Mouse (Mus musculus): ENCODE results near the gene Arvcf. TPM values are rescaled to one million over a fixed set of nuclear protein-coding genes. Genes with fewer than 3 reads are reported as not detected.

Arvcf gene
- polyA plus RNA-seq, 1 experiment: 34.7 TPM

DNA sequence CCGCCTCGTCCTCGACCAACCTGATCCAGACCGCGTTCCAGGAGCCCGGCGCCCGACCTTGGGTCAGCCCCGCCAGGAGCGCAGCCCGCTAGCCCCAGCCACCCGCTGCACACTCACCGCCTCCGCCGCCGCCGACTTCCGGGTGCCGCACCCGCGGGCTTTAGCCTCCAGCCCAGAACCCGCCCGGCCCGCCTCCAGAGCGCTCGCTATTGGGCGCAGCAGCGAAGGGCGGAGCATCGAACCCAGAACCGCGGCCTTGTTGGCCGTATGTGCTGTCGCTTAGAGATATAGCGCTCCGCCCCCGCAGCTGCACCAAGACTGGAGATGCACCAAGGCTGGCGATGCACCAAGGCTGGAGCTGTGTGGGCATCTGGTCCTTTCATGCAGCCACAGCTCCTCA is 4.2 kb upstream of the Arvcf start:
- peaks cover 28% of the 10 kb centered on the region for H3K4me1 ChIP-seq (ENCODE audit: control insufficient read depth, insufficient read depth, low read length)
- under 1% methylated on average over 38 of the region's 38 CpGs for WGBS

DNA sequence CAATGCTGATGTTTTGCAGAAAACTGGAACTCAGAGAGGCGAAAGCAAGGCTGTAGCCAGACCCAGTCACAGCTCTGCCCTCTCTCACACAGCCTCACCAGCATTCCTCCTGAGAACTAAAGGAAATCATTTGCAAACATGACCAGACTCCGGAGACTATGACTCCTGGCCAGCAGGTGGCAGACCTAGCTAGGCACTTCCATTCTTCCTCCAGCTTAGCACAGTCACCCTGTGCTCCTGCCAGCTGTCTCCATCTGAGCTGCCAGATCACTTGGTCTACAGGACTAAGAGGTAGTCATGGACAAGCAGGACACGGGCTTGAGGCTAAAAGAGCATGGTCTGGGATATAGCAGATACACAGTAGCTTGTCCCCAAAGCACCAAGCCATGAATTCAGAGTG is 2.7 kb upstream of the Arvcf start:
- peak; percentile 93 for DNase-seq
- H3K4me3 ChIP-seq (replicated peaks; ENCODE audit: insufficient read depth, low read depth, low read length): no peak overlapping the region
- H3K27me3 ChIP-seq (ENCODE audit: control insufficient read depth, insufficient read depth, low read length): no peaks in the 10 kb centered on the region
- no peak overlapping the region for H3K27ac ChIP-seq (ENCODE audit: insufficient read depth, low read length)
- WGBS: 4% methylated on average over 3 of the region's 3 CpGs
- no peak for TF ChIP-seq POLR2A (IDR thresholded peaks at IDR 0.05; ENCODE audit: borderline replicate concordance, insufficient read depth, low read length)
- TF ChIP-seq CTCF (IDR thresholded peaks at IDR 0.05; ENCODE audit: borderline replicate concordance, insufficient read depth, low read depth, low read length): peak; percentile 93
- H3K4me1 ChIP-seq (ENCODE audit: control insufficient read depth, insufficient read depth, low read length): peaks cover 32% of the 10 kb centered on the region

More for the DNA sequence above, 4.2 kb upstream of the Arvcf start:
- H3K4me3 ChIP-seq (replicated peaks; ENCODE audit: insufficient read depth, low read depth, low read length): peak overlapping the region; percentile 73
- H3K27ac ChIP-seq (ENCODE audit: insufficient read depth, low read length): peak overlapping the region; percentile 65
- H3K27me3 ChIP-seq (ENCODE audit: control insufficient read depth, insufficient read depth, low read length): no peaks in the 10 kb centered on the region
- peak; percentile 64 for TF ChIP-seq POLR2A (IDR thresholded peaks at IDR 0.05; ENCODE audit: borderline replicate concordance, insufficient read depth, low read length)
- TF ChIP-seq CTCF (IDR thresholded peaks at IDR 0.05; ENCODE audit: borderline replicate concordance, insufficient read depth, low read depth, low read length): no peak
- peak; percentile 96 to 97 for DNase-seq

DNA sequence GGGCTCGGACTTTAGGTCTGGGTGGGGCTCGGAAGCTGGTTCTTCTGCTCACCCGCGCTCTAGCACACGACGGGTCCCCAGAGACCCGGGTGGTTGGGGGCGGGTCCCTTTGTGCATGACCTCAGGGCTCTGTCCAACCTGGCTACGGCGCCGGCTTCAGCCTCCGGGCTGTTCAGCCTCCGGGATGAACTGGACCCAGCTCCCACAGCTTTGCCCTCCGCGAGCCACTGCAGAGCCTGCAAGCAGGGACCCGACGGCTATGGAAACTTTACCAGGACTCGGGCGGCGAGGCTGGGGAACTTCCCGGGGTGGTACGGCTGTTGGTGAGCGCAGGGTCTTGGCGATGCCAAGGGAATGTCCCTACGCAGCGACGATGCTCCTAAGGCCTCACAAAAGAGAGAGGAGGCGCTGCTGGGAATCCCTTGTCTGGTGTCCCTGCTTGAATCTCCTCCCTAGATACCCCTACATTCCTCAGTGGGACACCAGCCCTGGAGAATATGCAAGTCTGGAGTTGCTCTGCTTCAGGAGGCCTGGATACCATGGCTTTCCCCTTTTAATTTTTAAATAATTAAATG is 706 bp downstream of the Arvcf start:
- Histone ChIP-seq H3K27me3 (ENCODE audit: control insufficient read depth, insufficient read depth, low read length) (no peaks in the 10 kb centered on the region), H3K4me3 (replicated peaks; ENCODE audit: insufficient read depth, low read depth, low read length) (peak overlapping the region; percentile 94), H3K27ac (ENCODE audit: insufficient read depth, low read length) (0 out of 2 replicates have a peak overlapping the region, but pooled peaks have one; percentile 8), H3K4me1 (ENCODE audit: control insufficient read depth, insufficient read depth, low read length) (peaks cover 28% of the 10 kb centered on the region)
- DNase-seq: peak; percentile 59 to 68
- 0% methylated on average over 28 of the region's 28 CpGs for WGBS
- TF ChIP-seq CTCF (IDR thresholded peaks at IDR 0.05; ENCODE audit: borderline replicate concordance, insufficient read depth, low read depth, low read length) (no peak), POLR2A (IDR thresholded peaks at IDR 0.05; ENCODE audit: borderline replicate concordance, insufficient read depth, low read length) (no peak)

DNA sequence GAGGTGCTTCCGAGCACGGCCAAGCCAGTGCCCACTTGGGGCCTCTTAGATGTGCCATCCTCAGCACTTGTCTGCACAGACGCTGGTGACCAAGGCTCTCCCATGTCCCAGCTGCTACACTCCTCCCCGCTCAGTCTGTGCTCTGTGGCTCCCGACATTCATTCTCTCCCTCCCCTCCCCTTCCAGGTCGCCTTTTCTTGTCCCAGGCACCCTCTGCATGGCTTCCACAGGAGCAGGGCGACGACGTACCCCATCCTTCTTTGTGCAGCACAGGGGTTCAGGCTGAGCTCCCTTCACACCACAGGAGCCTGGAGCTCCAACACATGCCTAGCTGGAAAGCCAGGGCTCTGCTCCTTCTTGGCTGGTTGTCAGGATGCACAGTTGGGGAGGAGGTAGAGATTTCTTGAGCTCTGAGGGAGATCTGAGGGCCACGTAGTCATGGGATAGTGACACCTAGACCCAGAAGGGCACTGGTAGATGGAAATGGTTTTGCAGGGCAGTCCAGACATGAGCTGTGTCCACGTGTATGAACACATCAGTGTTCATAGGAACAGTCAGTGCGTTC is 1.9 kb downstream of the Arvcf start:
- H3K27ac ChIP-seq (ENCODE audit: insufficient read depth, low read length): no peak overlapping the region
- TF ChIP-seq POLR2A (IDR thresholded peaks at IDR 0.05; ENCODE audit: borderline replicate concordance, insufficient read depth, low read length) (no peak), CTCF (IDR thresholded peaks at IDR 0.05; ENCODE audit: borderline replicate concordance, insufficient read depth, low read depth, low read length) (no peak)
- peaks cover 28% of the 10 kb centered on the region for H3K4me1 ChIP-seq (ENCODE audit: control insufficient read depth, insufficient read depth, low read length)
- 36% methylated on average over 12 of the region's 12 CpGs for WGBS
- peak; percentile 27 to 28 for DNase-seq
- no peaks in the 10 kb centered on the region for H3K27me3 ChIP-seq (ENCODE audit: control insufficient read depth, insufficient read depth, low read length)
- no peak overlapping the region for H3K4me3 ChIP-seq (replicated peaks; ENCODE audit: insufficient read depth, low read depth, low read length)

DNA sequence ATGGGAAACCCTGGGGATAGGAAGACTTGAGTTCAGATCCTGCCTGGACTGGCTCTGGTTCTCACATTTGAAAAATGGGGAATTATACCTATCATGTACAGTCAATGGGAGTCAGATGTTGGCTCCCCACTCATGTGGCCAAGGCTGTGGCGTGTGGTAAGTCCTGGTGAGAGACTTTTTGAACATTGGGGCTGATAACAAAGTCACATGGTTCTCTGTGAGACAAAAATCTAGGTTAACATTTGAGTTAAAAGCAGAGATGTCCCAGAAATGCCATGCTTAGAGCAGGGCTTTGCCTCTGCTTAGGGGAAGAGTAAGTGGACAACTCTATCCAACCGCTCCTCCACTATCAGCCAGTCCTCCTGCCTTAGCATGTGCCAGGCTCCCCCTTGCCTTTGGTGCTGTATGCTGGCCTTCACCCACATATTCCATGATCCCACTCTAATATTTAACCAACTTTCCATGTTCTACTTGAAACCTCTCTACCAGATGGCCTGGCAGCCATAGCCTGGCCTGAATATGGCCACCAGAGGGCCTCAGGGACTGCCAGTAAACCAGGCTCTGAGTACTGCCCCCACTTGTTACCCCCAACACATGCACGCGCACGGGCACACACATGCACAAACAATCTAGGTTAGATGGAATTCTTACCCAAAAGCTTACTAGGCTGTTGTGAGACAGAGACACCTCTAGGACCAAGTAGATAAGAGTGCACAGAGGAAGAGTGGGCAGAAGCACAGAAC is 3.5 kb downstream of the Arvcf start:
- 46% methylated on average over 5 of the region's 5 CpGs for WGBS
- Histone ChIP-seq H3K4me3 (replicated peaks; ENCODE audit: insufficient read depth, low read depth, low read length) (no peak overlapping the region), H3K4me1 (ENCODE audit: control insufficient read depth, insufficient read depth, low read length) (peaks cover 24% of the 10 kb centered on the region), H3K27ac (ENCODE audit: insufficient read depth, low read length) (no peak overlapping the region), H3K27me3 (ENCODE audit: control insufficient read depth, insufficient read depth, low read length) (no peaks in the 10 kb centered on the region)
- TF ChIP-seq CTCF (IDR thresholded peaks at IDR 0.05; ENCODE audit: borderline replicate concordance, insufficient read depth, low read depth, low read length) (peak; percentile 75), POLR2A (IDR thresholded peaks at IDR 0.05; ENCODE audit: borderline replicate concordance, insufficient read depth, low read length) (no peak)
- DNase-seq: peak; percentile 67 to 68

DNA sequence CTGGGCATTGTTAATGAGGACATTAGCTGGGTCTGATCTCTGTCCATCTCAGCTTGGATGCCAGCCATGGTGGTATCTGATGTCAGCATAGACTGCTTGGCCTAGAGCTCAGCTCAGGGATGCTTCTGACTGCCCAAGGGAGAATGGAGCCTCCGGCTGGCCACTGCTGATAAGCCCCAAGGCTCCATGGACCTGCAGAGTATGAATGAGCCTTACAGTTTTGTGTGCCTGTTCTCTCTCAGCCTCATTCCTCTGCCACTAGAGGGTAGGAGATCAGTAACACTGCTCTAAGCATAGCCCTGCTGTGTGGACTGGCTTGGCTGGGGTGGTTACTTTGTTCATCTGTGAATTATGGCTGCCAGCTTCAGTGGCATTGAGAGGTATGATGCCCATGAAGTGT is 5.1 kb downstream of the Arvcf start:
- DNase-seq: no peak
- no peak overlapping the region for H3K27ac ChIP-seq (ENCODE audit: insufficient read depth, low read length)
- no peaks in the 10 kb centered on the region for H3K27me3 ChIP-seq (ENCODE audit: control insufficient read depth, insufficient read depth, low read length)
- H3K4me1 ChIP-seq (ENCODE audit: control insufficient read depth, insufficient read depth, low read length): peaks cover 19% of the 10 kb centered on the region
- WGBS: 48% methylated on average over 1 of the region's 1 CpGs
- no peak for TF ChIP-seq CTCF (IDR thresholded peaks at IDR 0.05; ENCODE audit: borderline replicate concordance, insufficient read depth, low read depth, low read length)
- no peak overlapping the region for H3K4me3 ChIP-seq (replicated peaks; ENCODE audit: insufficient read depth, low read depth, low read length)

DNA sequence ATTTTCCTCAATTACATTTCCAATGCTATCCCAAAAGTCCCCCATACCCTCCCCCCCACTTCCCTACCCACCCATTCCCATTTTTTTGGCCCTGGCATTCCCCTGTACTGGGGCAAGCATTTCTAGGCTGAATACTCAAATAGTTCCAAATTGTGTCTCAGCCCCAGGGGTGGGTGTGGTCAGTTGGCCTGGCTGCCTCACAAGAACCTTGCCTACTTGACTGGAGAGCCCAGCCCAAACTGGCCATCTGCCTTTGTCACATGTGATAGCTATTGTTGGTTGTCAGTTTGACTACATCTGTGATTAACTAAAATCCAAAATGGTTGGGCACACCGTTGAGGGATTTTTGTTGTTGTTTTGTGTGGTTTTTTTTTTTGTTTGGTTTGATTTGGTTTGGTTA is 9.0 kb downstream of the Arvcf start:
- H3K4me3 ChIP-seq (replicated peaks; ENCODE audit: insufficient read depth, low read depth, low read length): no peak overlapping the region
- H3K27ac ChIP-seq (ENCODE audit: insufficient read depth, low read length): no peak overlapping the region
- DNase-seq: no peak
- TF ChIP-seq CTCF (IDR thresholded peaks at IDR 0.05; ENCODE audit: borderline replicate concordance, insufficient read depth, low read depth, low read length): no peak
- no peak for TF ChIP-seq POLR2A (IDR thresholded peaks at IDR 0.05; ENCODE audit: borderline replicate concordance, insufficient read depth, low read length)
- WGBS: 30% methylated on average over 1 of the region's 1 CpGs
- peaks cover 13% of the 10 kb centered on the region for H3K4me1 ChIP-seq (ENCODE audit: control insufficient read depth, insufficient read depth, low read length)
- no peaks in the 10 kb centered on the region for H3K27me3 ChIP-seq (ENCODE audit: control insufficient read depth, insufficient read depth, low read length)

DNA sequence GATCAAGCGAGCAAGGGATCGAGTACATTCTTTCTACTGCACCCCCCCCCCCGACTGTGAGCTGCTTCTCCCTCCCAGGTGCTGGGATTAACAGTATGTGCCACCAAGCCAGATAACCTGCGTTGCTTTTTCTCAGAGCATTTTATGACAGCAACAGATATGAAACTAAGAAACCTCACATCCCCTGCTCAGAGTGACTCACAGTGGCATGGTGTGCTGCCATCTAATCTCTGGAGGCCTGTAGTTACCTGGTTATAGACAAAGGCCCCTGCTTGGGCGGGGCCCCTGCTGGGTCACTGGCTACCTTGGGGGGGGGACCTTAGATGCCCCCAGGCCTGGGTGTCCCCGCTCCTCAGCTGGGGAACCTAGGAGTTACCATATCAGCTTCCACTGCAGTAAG is 10.0 kb downstream of the Arvcf start:
- no peak for DNase-seq
- H3K27ac ChIP-seq (ENCODE audit: insufficient read depth, low read length): no peak overlapping the region
- peaks cover 10% of the 10 kb centered on the region for H3K4me1 ChIP-seq (ENCODE audit: control insufficient read depth, insufficient read depth, low read length)
- no peak overlapping the region for H3K4me3 ChIP-seq (replicated peaks; ENCODE audit: insufficient read depth, low read depth, low read length)
- TF ChIP-seq POLR2A (IDR thresholded peaks at IDR 0.05; ENCODE audit: borderline replicate concordance, insufficient read depth, low read length): no peak
- no peak for TF ChIP-seq CTCF (IDR thresholded peaks at IDR 0.05; ENCODE audit: borderline replicate concordance, insufficient read depth, low read depth, low read length)
- no peaks in the 10 kb centered on the region for H3K27me3 ChIP-seq (ENCODE audit: control insufficient read depth, insufficient read depth, low read length)
- WGBS: 91% methylated on average over 6 of the region's 6 CpGs
